Mouse (Mus musculus) forebrain, embryonic 11.5 days (tissue): ENCODE measurements around the gene Cd4. TPM values are rescaled to one million over a fixed set of nuclear protein-coding genes. Genes with fewer than 3 reads are reported as not detected.
"Not testable (repeated sequence)": the region's sequence is repeated elsewhere in the genome, so short reads cannot be mapped to it uniquely, and the experiment has no call there.

Source experiments
- ATAC-seq: fragments of 200-750 bp; cut with Nextera tagmentation; replicated peaks from 2 replicates; pipeline ENCODE4 v1.8.0; 2017; ENCODE audit warnings: moderate TSS enrichment; ENCODE audit not compliant: low FRiP score
- DNase-seq: peaks from one replicate; pipeline ENCODE4 v3.0.0-alpha.2; 2017; ENCODE audit warnings: low spot score
- H3K27ac ChIP-seq: fragments of 300-500 bp; sonication (generic); 2 replicates; pipeline ENCODE4 v1.5.1; 2014; ENCODE audit warnings: low read depth, low read length
- H3K27me3 ChIP-seq: fragments of 300-500 bp; sonication (generic); 2 replicates; pipeline ENCODE4 v1.6.1; 2014; ENCODE audit warnings: mild to moderate bottlenecking, low read length, mixed read lengths; ENCODE audit not compliant: control insufficient read depth, insufficient read depth
- H3K36me3 ChIP-seq: fragments of 300-500 bp; sonication (generic); 2 replicates; pipeline ENCODE4 v1.6.1; 2014; ENCODE audit warnings: mild to moderate bottlenecking, low read length, moderate library complexity, mixed read lengths; ENCODE audit not compliant: control insufficient read depth, insufficient read depth
- H3K4me1 ChIP-seq: fragments of 300-500 bp; sonication (generic); replicated peaks from 2 replicates; pipeline ENCODE4 v1.6.1; 2014; ENCODE audit warnings: low read length, mixed read lengths; ENCODE audit not compliant: control insufficient read depth, insufficient read depth
- H3K4me2 ChIP-seq: fragments of 300-500 bp; sonication (generic); 2 replicates; pipeline ENCODE4 v1.6.1; 2014; ENCODE audit warnings: low read depth, mild to moderate bottlenecking, low read length, moderate library complexity, mixed read lengths; ENCODE audit not compliant: severe bottlenecking
- H3K4me3 ChIP-seq: fragments of 300-500 bp; sonication (generic); 2 replicates; pipeline ENCODE4 v1.5.1; 2014; ENCODE audit warnings: low read depth, low read length
- H3K9ac ChIP-seq: fragments of 300-500 bp; sonication (generic); 2 replicates; pipeline ENCODE4 v1.6.1; 2014; ENCODE audit warnings: low read length
- H3K9me3 ChIP-seq: fragments of 300-500 bp; sonication (generic); 2 replicates; pipeline ENCODE4 v1.6.1; 2016; ENCODE audit warnings: low read length, mixed read lengths; ENCODE audit not compliant: control insufficient read depth
- WGBS: fragments of 180-500 bp; shearing (Covaris S2); extraction: QIAGEN DNeasy Blood & Tissue Kit; methylation state at CpG from one replicate; pipeline ENCODE4 v1.1.7; 2014; 5-methylcytosine and 5-hydroxymethylcytosine counted together
- polyA plus RNA-seq: library from polyadenylated mRNA; unstranded; fragments of >200 nt; fragmentation: Nextera tagmentation; extraction: Ambion mirVana; gene quantifications from 2 replicates; pipeline ENCODE4 v1.2.1, GENCODE M21; 2014

Gene Cd4
- polyA plus RNA-seq, 1 experiment from 2014 or later = not detected

- peaks cover 6% of the 10 kb centered on the region; the same call in 1 of the 2 replicates for H3K4me1 ChIP-seq
- H3K27me3 ChIP-seq = no peaks in the 10 kb centered on the region
- no peak overlapping the region for H3K4me3 ChIP-seq
- 74% methylated on average over 10 of the region's 10 CpGs for WGBS
- ATAC-seq (no peak), DNase-seq (no peak)
- no peak overlapping the region for H3K9ac ChIP-seq
- H3K36me3 ChIP-seq = no peaks in the 10 kb centered on the region
- H3K27ac ChIP-seq = no peak overlapping the region
- H3K4me2 ChIP-seq = no peak overlapping the region
- no peaks in the 10 kb centered on the region for H3K9me3 ChIP-seq
Observed at GRCm38 (mm10) chr6:124900801-124901480, 12.9 kb upstream of the Cd4 start.

GRCm38 (mm10) chr6:124900056-124900800, 12.2 kb upstream of the Cd4 start:
- H3K4me1 ChIP-seq = peaks cover 4% of the 10 kb centered on the region; the same call in 1 of the 2 replicates
- H3K27ac ChIP-seq = no peak overlapping the region
- H3K9ac ChIP-seq = no peak overlapping the region
- no peaks in the 10 kb centered on the region for H3K9me3 ChIP-seq
- H3K4me2 ChIP-seq = no peak overlapping the region
- 64% methylated on average over 8 of the region's 8 CpGs for WGBS
- no peaks in the 10 kb centered on the region for H3K27me3 ChIP-seq
- H3K4me3 ChIP-seq = no peak overlapping the region
- DNase-seq (no peak), ATAC-seq (no peak)
- H3K36me3 ChIP-seq = no peaks in the 10 kb centered on the region

GRCm38 (mm10) chr6:124898359-124898758, 10.3 kb upstream of the Cd4 start:
- no peaks in the 10 kb centered on the region for H3K27me3 ChIP-seq
- no peaks in the 10 kb centered on the region for H3K36me3 ChIP-seq
- DNase-seq = no peak
- H3K4me1 ChIP-seq = 0 out of 2 replicates have a peak, but pooled peaks cover under 1% of the 10 kb centered on the region
- 74% methylated on average over 3 of the region's 3 CpGs for WGBS
- no peak overlapping the region for H3K4me3 ChIP-seq
- no peak overlapping the region for H3K4me2 ChIP-seq
- H3K27ac ChIP-seq = no peak overlapping the region
- no peaks in the 10 kb centered on the region for H3K9me3 ChIP-seq
- no peak for ATAC-seq
- H3K9ac ChIP-seq = no peak overlapping the region

GRCm38 (mm10) chr6:124894113-124894512, 6.1 kb upstream of the Cd4 start:
- not testable (repeated sequence) for ATAC-seq, DNase-seq, H3K4me1 ChIP-seq, H3K27ac ChIP-seq, H3K9ac ChIP-seq, H3K4me2 ChIP-seq, H3K36me3 ChIP-seq, H3K9me3 ChIP-seq, H3K27me3 ChIP-seq, H3K4me3 ChIP-seq
- WGBS = 100% methylated on average over 2 of the region's 2 CpGs

GRCm38 (mm10) chr6:124890997-124891396, 3.0 kb upstream of the Cd4 start:
- no peak overlapping the region for H3K9ac ChIP-seq
- H3K27ac ChIP-seq = no peak overlapping the region
- H3K4me2 ChIP-seq = no peak overlapping the region
- H3K36me3 ChIP-seq = no peaks in the 10 kb centered on the region
- 64% methylated on average over 6 of the region's 6 CpGs for WGBS
- ATAC-seq (no peak), DNase-seq (no peak)
- H3K4me3 ChIP-seq = no peak overlapping the region
- H3K27me3 ChIP-seq = no peaks in the 10 kb centered on the region
- H3K4me1 ChIP-seq = no peaks in the 10 kb centered on the region
- H3K9me3 ChIP-seq = no peaks in the 10 kb centered on the region

GRCm38 (mm10) chr6:124888555-124889125, 619 bp upstream of the Cd4 start:
- Histone ChIP-seq H3K9ac (no peak overlapping the region), H3K4me2 (no peak overlapping the region), H3K4me1 (no peaks in the 10 kb centered on the region), H3K36me3 (no peaks in the 10 kb centered on the region), H3K9me3 (no peaks in the 10 kb centered on the region), H3K4me3 (no peak overlapping the region), H3K27ac (no peak overlapping the region), H3K27me3 (no peaks in the 10 kb centered on the region)
- WGBS = 91% methylated on average over 6 of the region's 6 CpGs
- ATAC-seq (no peak), DNase-seq (no peak)

- no peak for DNase-seq
- ATAC-seq = no peak
- Histone ChIP-seq H3K36me3 (no peaks in the 10 kb centered on the region), H3K27me3 (no peaks in the 10 kb centered on the region), H3K4me3 (no peak overlapping the region), H3K4me2 (no peak overlapping the region), H3K9ac (no peak overlapping the region), H3K9me3 (no peaks in the 10 kb centered on the region), H3K4me1 (no peaks in the 10 kb centered on the region), H3K27ac (no peak overlapping the region)
- 89% methylated on average over 8 of the region's 8 CpGs for WGBS
Observed at GRCm38 (mm10) chr6:124885956-124886381, 2.1 kb downstream of the Cd4 start.

- 86% methylated on average over 10 of the region's 10 CpGs for WGBS
- DNase-seq = no peak
- H3K9me3 ChIP-seq = no peaks in the 10 kb centered on the region
- no peaks in the 10 kb centered on the region for H3K27me3 ChIP-seq
- no peak overlapping the region for H3K9ac ChIP-seq
- no peak overlapping the region for H3K4me2 ChIP-seq
- H3K27ac ChIP-seq = no peak overlapping the region
- no peak for ATAC-seq
- no peaks in the 10 kb centered on the region for H3K36me3 ChIP-seq
- H3K4me1 ChIP-seq = no peaks in the 10 kb centered on the region
- no peak overlapping the region for H3K4me3 ChIP-seq
Observed at GRCm38 (mm10) chr6:124884714-124885500, 3.1 kb downstream of the Cd4 start.
